Mouse (Mus musculus) left cerebral cortex, adult 8-10 months (tissue): Measurements from ENCODE around the gene Mylpf. TPM values are rescaled to one million over a fixed set of nuclear protein-coding genes. Genes with fewer than 3 reads are reported as not detected.

Source experiments
- DNase-seq, 2 experiments: peaks; one replicate each; pipeline ENCODE4 v3.0.0; 2022; ENCODE audit warnings: low spot score in 2 of 2
- total RNA-seq, 4 experiments: library from RNA; stranded (reverse); gene quantifications; 2 replicates each; pipeline ENCODE4 v1.2.4; 2022

Gene Mylpf
- total RNA-seq, 4 experiments from 2014 or later, result 1.9 to 21.6 (median 9.2) TPM

- no peak for DNase-seq
These were observed 50.7 kb downstream of the Mylpf start for GRCm38 (mm10) chr7:127259186-127259905.

- DNase-seq, result peak; percentile 95 to 99
These were observed 51.8 kb downstream of the Mylpf start, which contains the start of gene Dctpp1 for GRCm38 (mm10) chr7:127260309-127261111. Gene Dctpp1, minus strand, starts transcription at chr7:127260709.

- DNase-seq, result no peak
These were observed 53.7 kb downstream of the Mylpf start for GRCm38 (mm10) chr7:127262218-127262961.

GRCm38 (mm10) chr7:127263526-127263925 lies 54.8 kb downstream of the Mylpf start:
- no peak for DNase-seq

Other genes starting within 250 kb of the Mylpf start
- 100 to 1,000 TPM; 175 to 183 (median 179) TPM for gene Cdipt, start 233.0 kb upstream of the Mylpf start, total RNA-seq
- under 1 TPM in 1 of 4 experiments, not detected in 3; 0.61 TPM for gene Cdiptos, start 232.8 kb upstream of the Mylpf start, total RNA-seq
- 10 to 100 TPM; 10.9 to 12.6 (median 12.0) TPM for gene Mvp, start 194.3 kb upstream of the Mylpf start, total RNA-seq
- gene Pagr1b, start 192.4 kb upstream of the Mylpf start, total RNA-seq, result 1 to 10 TPM in 1 of 4 experiments, not detected in 3; 2.5 TPM
- 10 to 100 TPM; 13.2 to 34.8 (median 28.4) TPM for gene Pagr1a, start 191.5 kb upstream of the Mylpf start, total RNA-seq
- gene Gm42742, start 187.8 kb upstream of the Mylpf start, total RNA-seq, result 10 to 100 TPM; 35.5 to 49.5 (median 45.3) TPM
- gene Prrt2, start 187.7 kb upstream of the Mylpf start, total RNA-seq, result 100 to 1,000 TPM; 191 to 225 (median 213) TPM
- gene Maz, start 181.9 kb upstream of the Mylpf start, total RNA-seq, result 100 to 1,000 TPM; 167 to 197 (median 191) TPM
- gene Kif22, start 166.4 kb upstream of the Mylpf start, total RNA-seq, result 1 to 10 TPM; 2.3 to 7.1 (median 5.3) TPM
- gene Zg16, start 121.6 kb upstream of the Mylpf start, total RNA-seq, result not detected
- gene AI467606, start 117.5 kb upstream of the Mylpf start, total RNA-seq, result 1 to 10 TPM in 3 of 4 experiments, under 1 TPM in 1; 0.97 to 2.6 (median 1.7) TPM
- under 1 TPM in 3 of 4 experiments, not detected in 1; 0.19 to 0.50 (median 0.28) TPM for gene Qprt, start 86.7 kb upstream of the Mylpf start, total RNA-seq
- under 1 TPM in 3 of 4 experiments, not detected in 1; 0.09 to 0.30 (median 0.13) TPM for gene Spn, start 71.1 kb upstream of the Mylpf start, total RNA-seq
- gene Cd2bp2, start 12.8 kb upstream of the Mylpf start, total RNA-seq, result 100 to 1,000 TPM in 2 of 4 experiments, 10 to 100 TPM in 2; 89.7 to 111 (median 98.2) TPM
- gene Tbc1d10b, start 422 bp upstream of the Mylpf start, total RNA-seq, result 100 to 1,000 TPM in 2 of 4 experiments, 10 to 100 TPM in 2; 89.4 to 105 (median 96.9) TPM
- gene Zfp553, start 24.2 kb downstream of the Mylpf start, total RNA-seq, result 10 to 100 TPM; 18.2 to 21.2 (median 21.0) TPM
- gene Sept1, start 24.2 kb downstream of the Mylpf start, total RNA-seq, result 1 to 10 TPM; 3.1 to 7.1 (median 5.4) TPM
- 10 to 100 TPM; 49.5 to 55.5 (median 53.6) TPM for gene Zfp771, start 35.4 kb downstream of the Mylpf start, total RNA-seq
- gene Dctpp1, start 51.8 kb downstream of the Mylpf start, total RNA-seq, result 10 to 100 TPM; 24.3 to 28.3 (median 26.0) TPM
- 10 to 100 TPM; 36.1 to 40.8 (median 38.1) TPM for gene Sephs2, start 65.2 kb downstream of the Mylpf start, total RNA-seq
- under 1 TPM; 0.44 to 0.91 (median 0.83) TPM for gene Itgal, start 87.4 kb downstream of the Mylpf start, total RNA-seq
- 10 to 100 TPM; 14.1 to 15.7 (median 15.2) TPM for gene Zfp768, start 136.7 kb downstream of the Mylpf start, total RNA-seq
- gene Zfp747, start 167.2 kb downstream of the Mylpf start, total RNA-seq, result 1 to 10 TPM; 6.6 to 8.8 (median 8.1) TPM
- 1 to 10 TPM; 3.1 to 5.3 (median 4.2) TPM for gene 9130019O22Rik, start 178.3 kb downstream of the Mylpf start, total RNA-seq
- 10 to 100 TPM in 1 of 4 experiments, 1 to 10 TPM in 3; 6.5 to 10.3 (median 8.0) TPM for gene E430018J23Rik, start 184.7 kb downstream of the Mylpf start, total RNA-seq
- gene Zfp764, start 197.9 kb downstream of the Mylpf start, total RNA-seq, result 1 to 10 TPM; 6.1 to 6.7 (median 6.6) TPM
- gene Zfp688, start 213.2 kb downstream of the Mylpf start, total RNA-seq, result 10 to 100 TPM; 13.3 to 18.0 (median 16.5) TPM
- gene Zfp689, start 240.3 kb downstream of the Mylpf start, total RNA-seq, result 1 to 10 TPM; 5.1 to 6.1 (median 5.9) TPM